Mouse (Mus musculus): ENCODE results near the gene Trappc11. TPM values are rescaled to one million over a fixed set of nuclear protein-coding genes. Genes with fewer than 3 reads are reported as not detected.
"Not testable (repeated sequence)": the region's sequence is repeated elsewhere in the genome, so short reads cannot be mapped to it uniquely, and the experiment has no call there.

Trappc11 gene
- total RNA-seq, 4 experiments from 2014 or later = 20.1 to 21.7 (median 20.8) TPM

DNA sequence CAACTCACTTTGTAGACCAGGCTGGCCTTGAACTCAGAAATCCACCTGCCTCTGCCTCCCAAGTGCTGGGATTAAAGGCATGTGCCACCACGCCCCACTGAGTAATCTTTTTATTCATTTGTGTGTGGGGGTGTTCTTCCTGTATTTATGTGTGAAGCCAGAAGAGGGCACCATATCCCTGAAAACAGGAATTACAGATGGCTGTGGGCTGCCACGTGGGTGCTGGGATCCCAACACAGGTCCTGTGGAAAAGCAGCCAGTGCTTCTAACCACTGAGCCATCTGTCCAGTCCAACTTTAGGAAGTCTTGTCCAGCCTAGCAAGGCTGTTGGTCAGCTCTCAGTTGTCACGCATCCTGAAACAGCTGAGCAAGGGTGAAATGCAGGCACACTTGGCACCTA lies 46.0 kb downstream of the Trappc11 start:
- DNase-seq (ENCODE audit: low spot score) = no peak

DNA sequence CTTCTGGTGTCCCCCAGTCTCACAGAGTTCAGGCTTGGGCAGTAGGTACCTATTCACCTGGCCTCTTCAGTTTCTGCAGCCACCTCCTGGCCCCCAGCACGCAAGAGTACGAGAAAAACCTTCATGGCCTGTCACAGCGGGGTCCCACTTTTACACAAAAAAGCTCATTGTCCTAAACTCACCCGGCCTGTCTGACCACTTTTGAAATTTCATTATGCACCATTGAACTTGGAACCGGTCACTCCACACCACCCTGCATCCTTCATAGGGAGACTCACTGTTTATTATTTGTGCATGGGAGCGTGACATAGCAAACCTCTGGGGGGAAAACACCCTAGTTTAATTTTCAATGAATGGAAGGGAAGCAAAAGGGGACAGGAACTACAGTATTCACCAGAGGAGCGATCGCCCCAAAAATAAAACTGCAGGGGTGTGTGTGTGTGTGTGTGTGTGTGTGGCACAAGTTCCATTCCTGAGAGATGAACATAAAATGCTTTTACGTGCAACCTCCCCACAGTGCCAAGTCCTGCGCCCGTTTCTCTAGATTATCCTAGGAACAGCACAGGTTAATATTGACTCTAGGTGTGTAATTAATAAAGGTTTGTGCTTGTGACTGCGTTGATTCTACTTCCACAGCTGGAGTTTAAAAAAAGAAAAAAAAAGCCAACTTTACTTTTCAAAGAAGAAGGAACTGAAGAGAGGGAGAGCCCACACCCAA lies 50.8 kb downstream of the Trappc11 start:
- no peak for DNase-seq (ENCODE audit: low spot score)

DNA sequence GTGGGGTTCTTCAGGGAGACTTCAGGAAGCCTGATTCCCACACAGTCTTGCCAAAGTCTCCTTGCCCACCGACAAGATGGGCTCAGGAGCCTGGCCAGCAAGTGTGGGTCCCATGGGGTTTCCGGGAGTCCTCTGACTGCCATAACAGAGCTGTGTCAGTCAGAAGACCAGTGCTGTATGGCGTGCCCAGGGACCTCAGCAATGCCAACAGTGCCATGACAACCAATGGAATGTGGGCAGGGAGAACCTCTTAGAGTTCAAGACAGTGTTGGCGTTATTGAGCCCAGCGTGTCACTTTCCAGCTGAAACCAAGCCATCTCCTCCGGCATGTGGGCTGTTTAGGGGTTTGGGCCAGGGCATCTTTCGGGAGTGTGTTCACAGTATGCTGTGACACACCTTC lies 53.2 kb downstream of the Trappc11 start:
- no peak for DNase-seq (ENCODE audit: low spot score)

DNA sequence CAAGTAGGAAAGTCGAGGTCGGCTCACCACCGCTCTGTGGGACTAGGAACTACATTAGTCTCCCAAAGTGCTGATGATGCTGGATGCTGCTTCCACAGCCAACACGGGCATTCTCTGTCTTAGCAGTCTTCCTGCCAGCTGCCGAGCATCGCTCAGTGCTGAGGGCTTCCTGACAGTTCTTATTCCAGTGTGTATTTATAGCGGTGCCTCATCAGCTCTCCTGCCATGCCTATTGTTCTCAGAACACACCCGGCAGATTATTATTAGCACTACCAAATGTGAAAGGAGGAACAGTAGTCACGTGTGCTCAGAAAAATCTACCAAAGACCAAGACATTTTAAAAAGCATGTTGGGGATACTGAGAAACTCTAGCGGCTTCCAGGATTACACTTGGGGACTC lies 71.6 kb downstream of the Trappc11 start:
- peak; percentile 73 for DNase-seq (ENCODE audit: low spot score)

DNA sequence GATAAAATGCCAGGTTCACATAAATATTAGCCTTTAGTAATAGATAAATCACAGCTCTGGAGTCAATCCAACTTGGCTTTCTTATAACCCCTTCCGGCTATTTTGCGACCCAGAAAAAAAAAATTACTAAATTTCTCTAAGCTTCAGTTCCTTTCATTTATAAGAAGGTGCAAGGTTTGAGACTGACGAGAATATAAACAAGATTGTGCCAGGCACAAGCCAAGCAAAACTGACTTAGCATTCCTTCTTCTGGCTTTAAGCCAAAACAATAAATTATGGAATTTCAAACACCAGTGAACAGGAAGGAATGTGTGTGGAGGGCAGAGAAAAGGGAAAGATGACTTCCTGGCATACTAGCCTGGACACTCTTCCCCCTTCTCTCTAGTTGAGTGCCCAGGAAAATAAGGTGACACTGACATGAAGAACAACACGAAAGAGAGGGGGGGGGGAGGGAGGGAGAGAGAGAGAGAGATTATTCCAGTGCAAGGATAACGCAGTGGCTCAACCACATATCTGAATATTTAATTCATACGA lies 74.0 kb downstream of the Trappc11 start:
- no peak for DNase-seq (ENCODE audit: low spot score)

DNA sequence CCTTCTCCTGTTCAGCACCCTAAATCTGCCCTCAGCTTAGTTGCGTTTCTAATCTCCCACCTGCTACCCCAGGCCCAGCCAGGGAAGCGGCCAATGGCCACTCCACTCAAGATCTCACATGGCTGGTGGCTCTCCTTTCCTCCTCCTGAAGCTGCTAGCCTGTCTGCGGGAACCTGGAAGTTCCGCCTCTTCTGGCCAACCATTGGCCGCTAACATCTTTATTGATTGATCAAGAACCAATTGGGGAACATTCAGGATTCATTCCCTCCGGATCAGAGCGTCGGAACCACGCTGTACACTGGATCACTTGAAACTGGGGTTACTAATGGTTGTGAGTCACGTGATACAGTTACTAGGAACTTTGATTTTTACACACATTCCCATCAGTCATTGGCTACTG lies 74.7 kb downstream of the Trappc11 start:
- DNase-seq (ENCODE audit: low spot score) = no peak

DNA sequence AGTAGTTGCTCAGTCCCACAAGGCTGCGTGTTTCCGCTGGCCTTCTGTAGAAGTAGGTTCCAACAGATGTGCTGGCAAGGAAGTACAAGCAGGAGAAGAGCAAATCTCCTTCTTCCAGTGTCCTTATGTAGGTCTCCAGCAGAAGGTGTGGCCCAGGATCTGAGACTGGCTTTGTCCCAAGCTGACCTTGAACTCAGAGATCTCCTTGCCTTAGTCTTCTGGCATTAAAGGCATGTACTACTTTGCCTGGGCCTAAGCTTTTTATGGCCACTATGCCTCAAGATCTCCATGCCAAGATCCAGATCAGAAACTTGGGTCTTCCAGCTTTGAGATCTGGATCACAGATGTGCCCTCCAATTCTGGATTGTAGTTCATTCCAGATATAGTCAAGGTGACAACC lies 84.1 kb downstream of the Trappc11 start:
- DNase-seq (ENCODE audit: low spot score) = not testable (repeated sequence)

DNA sequence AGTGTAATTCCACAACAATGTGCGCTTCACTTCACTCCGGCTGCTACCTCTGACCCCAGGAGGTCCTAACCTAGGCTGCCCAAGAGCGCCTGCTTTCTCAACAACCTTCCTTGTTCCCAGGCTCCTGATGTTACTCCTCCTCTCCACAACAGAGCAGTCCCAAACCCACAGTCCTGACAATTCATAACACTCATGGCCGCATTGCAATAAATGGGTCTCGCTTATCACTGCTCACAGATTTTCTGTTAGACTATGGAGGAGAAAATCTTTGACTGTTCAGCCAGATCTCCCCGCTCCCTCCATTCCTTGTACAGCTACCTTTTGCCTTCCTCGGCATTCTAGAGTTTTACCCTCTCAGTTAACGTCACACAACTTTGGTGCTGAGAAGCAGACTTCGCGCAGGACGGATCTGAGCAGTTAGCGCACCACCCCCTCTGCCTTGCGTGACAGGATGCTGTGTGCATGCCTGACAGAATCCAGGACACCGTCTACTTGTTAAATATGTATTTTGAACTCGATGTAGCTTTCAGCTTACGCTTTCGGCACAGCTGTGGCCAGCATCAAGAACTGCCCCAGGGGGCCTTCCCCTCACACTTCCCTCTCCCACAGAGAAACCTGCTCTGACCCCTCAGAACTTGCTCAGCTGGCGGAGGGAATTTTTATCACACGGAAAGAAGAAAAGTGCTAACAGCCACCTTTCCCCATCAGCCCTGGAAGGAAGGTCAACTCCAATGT lies 86.8 kb downstream of the Trappc11 start, which contains the start of gene Stox2:
TSS of gene Stox2 (minus strand) at position 51 of the 735 bp plus-strand sequence.
- DNase-seq (ENCODE audit: low spot score) = no peak

Other genes with a start within 250 kb of the Trappc11 start
- gene Stox2, start 87.1 kb downstream of the Trappc11 start, total RNA-seq (2022) = 10 to 100 TPM in 2 of 4 experiments, 1 to 10 TPM in 2; 8.4 to 10.6 (median 10.0) TPM
- gene Rwdd4a, start 194 bp upstream of the Trappc11 start, total RNA-seq (2022) = 10 to 100 TPM; 53.3 to 70.3 (median 58.0) TPM
- 1 to 10 TPM; 5.4 to 6.7 (median 5.5) TPM for gene Ing2, start 142.1 kb upstream of the Trappc11 start, total RNA-seq (2022)
- gene Cdkn2aip, start 180.5 kb upstream of the Trappc11 start, total RNA-seq (2022) = 1 to 10 TPM; 7.8 to 8.7 (median 8.6) TPM